Mouse (Mus musculus): ENCODE results near the gene Vmn1r31.

Gene Vmn1r31

DNA sequence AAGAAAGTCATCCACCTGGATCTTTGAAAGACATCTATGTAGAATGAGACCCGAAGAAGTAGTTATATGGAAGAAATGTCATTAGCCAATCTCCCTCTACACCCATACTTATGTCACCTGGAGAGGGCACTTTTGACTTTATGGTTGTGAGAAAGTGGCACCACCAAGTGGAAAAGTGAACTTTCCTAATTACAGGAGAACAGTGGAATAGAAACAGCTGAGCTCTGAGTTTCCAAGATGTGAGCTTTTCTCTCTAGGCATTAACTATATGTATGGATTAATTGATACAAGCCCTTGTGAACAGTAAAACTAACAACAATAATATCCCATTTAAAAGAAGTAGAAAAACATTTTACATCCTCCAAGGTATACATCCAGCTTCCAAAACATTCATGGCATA, at the start of gene Vmn1r31:
Gene Vmn1r31 (minus strand): TSS at position 101 of the 400 bp plus-strand sequence.
- no peak for DNase-seq (ENCODE audit: low spot score)

GRCm38 (mm10) chr6:58443285-58443684, 31.8 kb downstream of the Vmn1r31 start, which contains the start of gene Vmn1r30:
Gene Vmn1r30 (minus strand): TSS chr6:58443385.
- no peak for DNase-seq (ENCODE audit: low spot score)
